8 mouse cellular contexts compared by ENCODE assay signal in the genomic region with DNA sequence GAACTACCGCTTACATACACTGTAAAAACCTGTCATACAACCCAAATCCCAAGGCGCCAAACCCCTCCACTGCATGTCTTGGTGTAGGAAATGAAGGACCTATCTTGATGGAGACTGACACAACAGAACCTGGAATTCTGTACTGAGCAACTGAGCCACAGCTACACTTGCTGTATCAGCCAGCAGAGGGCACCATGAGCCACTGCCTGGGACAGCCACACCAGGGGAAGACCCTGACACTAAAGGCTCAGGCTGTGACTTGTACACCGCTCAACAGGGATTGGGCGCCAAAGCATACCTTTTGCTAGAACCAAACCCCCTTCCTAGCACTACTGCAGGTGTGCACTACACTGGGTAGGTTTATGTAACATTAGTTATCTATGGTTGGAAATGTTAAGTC.
DNase-seq lines count a peak whose midpoint lies in the region; ATAC-seq lines count a peak whose summit lies in the region.

No protein-coding gene starts in this region.

- ATAC-seq in liver, embryonic 12.5 days = no peak
- peak; percentile 62 for ATAC-seq in frontal cortex, adult (ENCODE audit: low TSS enrichment)
- peak; percentile 60; the same call in 1 of the 2 replicates for ATAC-seq in hindbrain, embryonic 16.5 days

- peaks cover 3% of the 10 kb centered on the region; the same call in 1 of the 2 replicates for H3K36me3 ChIP-seq in liver, embryonic 12.5 days
- peaks cover 5% of the 10 kb centered on the region; the same call in 1 of the 2 replicates for H3K36me3 ChIP-seq in hindbrain, embryonic 16.5 days (ENCODE audit: control insufficient read depth, insufficient read depth, low read length)
- H3K36me3 ChIP-seq in splenic B cell, adult 2 months (ENCODE audit: control insufficient read depth, insufficient read depth, low read length, poor library complexity, severe bottlenecking) = no peaks in the 10 kb centered on the region

- no peak overlapping the region for H3K9ac ChIP-seq in liver, embryonic 12.5 days
- no peak overlapping the region for H3K9ac ChIP-seq in hindbrain, embryonic 16.5 days (ENCODE audit: low read depth, low read length)

- H3K27ac ChIP-seq in liver, embryonic 12.5 days = no peak overlapping the region
- no peak overlapping the region for H3K27ac ChIP-seq in hindbrain, embryonic 16.5 days (ENCODE audit: low read depth, low read length)

- H3K4me3 ChIP-seq in liver, embryonic 12.5 days = no peak overlapping the region
- H3K4me3 ChIP-seq in hindbrain, embryonic 16.5 days (ENCODE audit: low read length) = no peak overlapping the region

- no peaks in the 10 kb centered on the region; the same call in 1 of the 2 replicates for H3K27me3 ChIP-seq in liver, embryonic 12.5 days (replicated peaks)
- no peaks in the 10 kb centered on the region for H3K27me3 ChIP-seq in hindbrain, embryonic 16.5 days (replicated peaks; ENCODE audit: control insufficient read depth, insufficient read depth, low read length)
- H3K27me3 ChIP-seq in splenic B cell, adult 2 months (ENCODE audit: control insufficient read depth, insufficient read depth, low read length, poor library complexity, severe bottlenecking) = no peaks in the 10 kb centered on the region

- no peaks in the 10 kb centered on the region for H3K9me3 ChIP-seq in liver, embryonic 12.5 days (replicated peaks)
- no peaks in the 10 kb centered on the region for H3K9me3 ChIP-seq in hindbrain, embryonic 16.5 days (ENCODE audit: control insufficient read depth, low read length)

- WGBS in liver, embryonic 12.5 days (ENCODE audit: insufficient replicate concordance) = 69% methylated on average over 4 of the region's 4 CpGs
- 77% methylated on average over 4 of the region's 4 CpGs for WGBS in hindbrain, embryonic 16.5 days

- H3K4me2 ChIP-seq in liver, embryonic 12.5 days = no peak overlapping the region
- H3K4me2 ChIP-seq in hindbrain, embryonic 16.5 days (ENCODE audit: low read length) = no peak overlapping the region

- peak; percentile 56 for DNase-seq in liver
- DNase-seq in cerebellum, adult 8-10 months = peak; percentile 67
- peak; percentile 63 for DNase-seq in left cerebral cortex, adult 11 months (ENCODE audit: low spot score)
- DNase-seq in mesoderm, embryonic 11.5 days (ENCODE audit: low read depth, low spot score) = peak; percentile 62
- peak; percentile 65 for DNase-seq in splenic B cell, adult 2 months (ENCODE audit: low read depth, low spot score)

- no peaks in the 10 kb centered on the region for H3K4me1 ChIP-seq in liver, embryonic 12.5 days
- H3K4me1 ChIP-seq in hindbrain, embryonic 16.5 days (ENCODE audit: control insufficient read depth, insufficient read depth, low read depth, low read length) = peaks cover 9% of the 10 kb centered on the region
